Mouse (Mus musculus): ENCODE results near the gene Mpp5. TPM values are rescaled to one million over a fixed set of nuclear protein-coding genes. Genes with fewer than 3 reads are reported as not detected.

The Mpp5 gene
- 10 to 100 TPM; 18.5 to 21.0 TPM for total RNA-seq (2021)
- long read RNA-seq, experiment 1, full-length matches to known transcripts = 2 of 12 reads
- long read RNA-seq, experiment 1, partial matches to known transcripts = 2 of 12 reads
- long read RNA-seq, experiment 1, other reads (novel, unspliced or antisense) = 8 of 12 reads
- long read RNA-seq, experiment 2, full-length matches to known transcripts = 4 of 10 reads
- long read RNA-seq, experiment 2, partial matches to known transcripts = 0 of 10 reads
- long read RNA-seq, experiment 2, other reads (novel, unspliced or antisense) = 6 of 10 reads

DNA sequence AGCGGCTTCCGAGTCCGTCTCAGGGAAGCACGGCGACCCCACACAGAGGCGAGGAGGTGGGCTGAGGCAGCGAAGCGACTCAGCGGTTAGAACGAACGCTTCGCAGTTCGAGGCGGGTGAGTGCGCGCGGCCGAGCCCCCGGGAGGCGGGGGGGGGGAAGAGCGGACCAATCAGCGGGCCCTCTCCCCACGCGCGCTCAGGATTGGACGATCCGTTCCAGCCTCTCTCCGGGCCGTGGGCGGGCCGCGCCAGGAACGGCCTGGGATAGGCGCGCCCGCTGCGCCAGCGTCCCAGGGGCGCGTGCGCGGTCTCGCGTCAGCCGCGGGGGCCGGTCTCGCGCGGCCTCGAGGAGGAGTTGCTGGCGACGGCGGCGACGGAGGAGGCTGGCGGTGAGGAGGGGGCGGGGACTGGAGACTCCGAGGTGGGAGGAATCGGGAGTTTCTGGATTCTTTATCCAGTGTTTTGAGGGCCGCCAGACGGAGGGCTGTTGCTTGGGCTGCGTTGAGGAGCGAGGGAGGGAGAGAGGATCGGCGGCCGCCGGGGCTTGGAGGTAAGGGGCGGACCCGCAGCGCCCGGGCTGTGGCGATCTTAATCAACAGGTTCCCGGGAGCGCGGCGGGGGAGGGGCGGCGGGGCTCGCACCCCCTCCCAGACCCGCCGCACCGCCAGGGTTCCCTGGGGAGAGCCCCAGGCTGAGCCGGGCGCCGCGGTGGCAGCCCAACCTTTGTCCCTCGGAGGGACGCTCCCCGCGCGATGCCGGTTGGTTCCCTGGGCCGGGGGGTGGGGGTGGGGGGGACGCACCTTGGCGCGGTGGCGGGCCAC lies at the start of gene Mpp5:
Gene Mpp5 (plus strand): TSS at position 351 of the 821 bp plus-strand sequence.
- DNase-seq (ENCODE audit: low spot score in 2 of 2) = peak; percentile 92 to 97

- DNase-seq (ENCODE audit: low spot score in 2 of 2) = no peak
Observed at GRCm38 (mm10) chr12:78717783-78718182, 30.9 kb upstream of the Mpp5 start.

DNA sequence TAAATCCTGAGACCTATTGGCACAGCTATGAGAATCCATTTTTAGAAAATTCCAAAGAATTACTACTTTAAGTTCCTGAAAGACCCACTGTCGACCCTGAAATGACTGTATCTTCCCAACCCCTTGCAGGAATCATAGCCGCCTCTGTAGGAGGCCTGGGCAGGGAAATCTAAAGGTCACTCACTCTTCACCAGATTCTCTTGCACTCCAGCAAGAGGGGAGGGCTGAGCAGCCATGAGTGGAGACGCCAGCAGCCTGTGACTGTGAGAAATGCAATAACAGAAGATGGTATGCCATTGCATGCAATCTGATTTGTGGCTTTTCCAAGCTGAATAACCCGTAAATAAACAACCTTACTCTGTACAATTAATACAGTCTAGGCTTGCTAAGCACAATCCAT lies 21.0 kb upstream of the Mpp5 start:
- DNase-seq (ENCODE audit: low spot score in 2 of 2) = no peak

DNA sequence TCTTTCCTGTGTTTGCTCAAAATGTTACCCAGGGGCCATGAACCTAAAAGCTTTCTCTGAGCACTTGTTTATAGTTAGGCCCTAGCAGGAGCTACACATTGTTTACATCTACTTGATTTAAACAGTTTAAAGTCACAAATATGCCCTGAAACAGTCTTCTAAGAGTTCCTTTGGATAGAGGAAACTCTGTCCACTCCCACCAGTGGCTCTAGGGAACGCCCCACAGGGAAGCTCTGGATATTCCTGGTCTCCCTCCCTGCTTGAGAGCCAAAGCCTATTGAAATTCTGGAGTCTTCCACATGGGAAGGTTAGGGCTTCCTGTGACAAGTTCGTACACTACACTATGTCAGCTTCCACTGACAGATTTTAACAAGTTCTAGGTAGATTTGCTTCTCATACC lies 9.1 kb upstream of the Mpp5 start:
- DNase-seq (ENCODE audit: low spot score in 2 of 2) = no peak

GRCm38 (mm10) chr12:78740289-78740688 lies 8.4 kb upstream of the Mpp5 start:
- no peak for DNase-seq (ENCODE audit: low spot score in 2 of 2)

DNA sequence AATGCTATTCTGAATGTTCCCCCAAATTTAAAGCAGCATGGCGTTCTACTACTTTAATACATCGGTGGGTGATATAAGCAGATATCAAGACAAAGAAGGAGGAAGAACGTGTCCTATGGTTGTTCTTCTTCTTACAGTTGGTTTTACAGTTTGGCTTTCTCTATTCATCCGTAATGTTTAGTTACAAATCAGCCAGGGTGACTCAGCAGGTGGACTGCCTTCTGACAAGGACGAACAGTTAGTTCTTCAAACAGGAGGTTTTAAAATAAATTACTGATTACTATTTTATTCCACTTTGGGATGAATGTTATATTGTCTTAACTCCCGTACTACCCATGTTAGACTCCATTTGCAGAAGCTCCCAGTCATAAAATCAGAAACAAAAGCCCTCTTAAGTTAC lies 2.5 kb upstream of the Mpp5 start:
- DNase-seq (ENCODE audit: low spot score in 2 of 2) = no peak

- DNase-seq (ENCODE audit: low spot score in 2 of 2) = no peak
Observed at GRCm38 (mm10) chr12:78747406-78747805, 1.3 kb upstream of the Mpp5 start.

DNA sequence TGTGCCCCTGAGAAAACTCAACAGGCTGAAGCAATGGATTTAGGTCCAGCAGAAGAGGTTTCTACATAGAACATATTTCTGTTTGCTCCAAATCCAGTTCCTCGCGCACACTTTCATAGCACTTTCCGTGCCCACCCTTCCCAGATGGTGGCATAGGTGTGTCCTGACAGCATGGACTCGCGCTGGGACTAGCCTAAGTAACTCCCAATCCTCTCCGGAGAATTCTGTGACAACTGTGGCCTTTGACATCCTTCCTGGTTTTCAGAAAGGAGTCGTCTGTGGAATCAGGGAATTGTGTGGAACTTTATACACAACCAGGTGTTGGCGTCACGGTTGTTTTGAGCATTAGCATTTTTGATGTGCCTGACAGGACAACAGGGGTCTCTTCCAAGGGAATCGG lies 594 bp upstream of the Mpp5 start:
- DNase-seq (ENCODE audit: low spot score in 2 of 2) = no peak

DNA sequence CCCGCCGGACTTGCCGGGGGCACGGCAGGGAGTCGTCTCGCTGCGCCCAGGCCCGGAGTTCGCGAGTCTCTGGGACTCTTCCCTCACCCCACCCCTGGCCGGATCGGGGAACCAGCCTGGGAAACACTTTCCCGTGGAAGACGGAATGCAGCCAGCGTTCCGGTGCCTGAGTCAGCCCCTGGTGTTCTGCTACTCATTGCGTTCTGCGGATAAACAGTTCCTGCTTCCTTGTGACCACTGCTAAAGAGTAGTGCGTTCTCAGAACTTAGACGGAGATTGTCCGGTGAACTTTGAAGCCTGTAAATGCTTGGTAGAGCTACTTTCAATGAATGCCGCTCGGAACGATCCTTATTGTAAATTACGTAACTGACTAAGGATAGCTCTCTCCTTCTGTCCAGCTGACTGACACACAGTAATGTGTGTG lies 683 bp downstream of the Mpp5 start:
- DNase-seq (ENCODE audit: low spot score in 2 of 2) = peak; percentile 29 to 49

DNA sequence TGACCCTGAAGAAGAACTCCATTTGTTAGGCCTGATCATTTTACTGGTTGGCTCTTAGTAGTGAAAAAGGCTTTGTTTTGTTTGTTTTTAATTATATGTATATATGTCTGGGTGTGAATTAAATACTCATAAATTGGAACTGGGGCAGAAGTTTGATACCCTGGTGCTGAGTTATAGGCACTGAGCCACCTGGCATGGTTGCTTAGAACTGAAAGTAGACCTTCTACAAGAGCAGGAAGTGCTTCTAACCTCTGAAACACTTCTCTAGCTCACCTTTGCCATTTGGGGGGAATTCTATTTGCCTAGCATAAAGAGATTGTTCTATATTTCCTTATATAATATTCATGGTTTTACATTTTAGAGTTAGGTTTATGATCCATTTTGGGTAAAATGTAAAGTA lies 13.3 kb downstream of the Mpp5 start:
- DNase-seq (ENCODE audit: low spot score in 2 of 2) = no peak

- DNase-seq (ENCODE audit: low spot score in 2 of 2) = no peak
Observed at GRCm38 (mm10) chr12:78769031-78769713, 20.5 kb downstream of the Mpp5 start.

DNA sequence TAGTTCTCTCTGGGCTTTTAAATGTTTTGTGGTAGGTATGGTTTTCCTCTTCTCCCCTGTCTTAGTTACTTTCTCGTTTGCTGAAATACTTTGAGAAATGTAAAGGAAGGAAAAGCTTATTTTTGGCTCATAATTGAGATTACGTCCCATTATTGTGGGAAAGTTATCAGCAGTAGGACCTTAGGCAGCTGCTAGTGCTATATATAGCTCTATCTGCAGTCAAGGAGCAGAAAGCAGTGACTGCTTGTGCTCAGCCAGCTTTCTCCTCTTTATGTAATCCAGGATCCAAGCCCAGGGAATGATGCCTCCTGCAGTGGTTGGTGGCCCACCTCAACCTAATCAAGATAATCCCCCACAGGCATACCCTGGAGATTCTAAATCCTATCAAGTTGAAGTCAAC lies 24.5 kb downstream of the Mpp5 start:
- DNase-seq (ENCODE audit: low spot score in 2 of 2) = no peak

GRCm38 (mm10) chr12:78777916-78778315 lies 29.2 kb downstream of the Mpp5 start:
- DNase-seq (ENCODE audit: low spot score in 2 of 2) = no peak

- DNase-seq (ENCODE audit: low spot score in 2 of 2) = no peak
Observed at GRCm38 (mm10) chr12:78778423-78779067, 29.8 kb downstream of the Mpp5 start.

GRCm38 (mm10) chr12:78788266-78788873 lies 39.7 kb downstream of the Mpp5 start:
- peak in 1 of 2 experiments; percentile 36 for DNase-seq (ENCODE audit: low spot score in 2 of 2)

- DNase-seq (ENCODE audit: low spot score in 2 of 2) = no peak
Observed at GRCm38 (mm10) chr12:78790791-78791190, 42.1 kb downstream of the Mpp5 start.

- DNase-seq (ENCODE audit: low spot score in 2 of 2) = no peak
Observed at GRCm38 (mm10) chr12:78794236-78794635, 45.5 kb downstream of the Mpp5 start.

DNA sequence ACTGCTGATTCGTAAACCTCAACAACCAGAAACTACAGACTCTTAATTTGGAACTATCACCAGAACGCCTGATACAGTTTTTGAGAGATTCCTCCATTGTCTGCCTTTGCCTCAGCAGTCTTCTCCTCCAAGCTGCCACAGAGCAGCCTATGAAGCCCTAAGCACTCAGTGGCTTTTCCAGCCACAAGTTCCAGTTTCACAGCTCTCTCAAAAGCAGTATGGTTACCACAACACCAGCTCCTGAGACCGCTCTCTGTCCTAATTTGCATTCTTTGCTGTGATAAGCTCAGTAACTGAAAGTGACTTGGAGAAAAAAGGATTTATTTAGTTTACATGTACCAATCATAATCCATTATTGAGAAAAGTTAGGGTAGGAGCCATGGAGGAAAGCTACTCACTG lies 51.3 kb downstream of the Mpp5 start:
- DNase-seq (ENCODE audit: low spot score in 2 of 2) = no peak

DNA sequence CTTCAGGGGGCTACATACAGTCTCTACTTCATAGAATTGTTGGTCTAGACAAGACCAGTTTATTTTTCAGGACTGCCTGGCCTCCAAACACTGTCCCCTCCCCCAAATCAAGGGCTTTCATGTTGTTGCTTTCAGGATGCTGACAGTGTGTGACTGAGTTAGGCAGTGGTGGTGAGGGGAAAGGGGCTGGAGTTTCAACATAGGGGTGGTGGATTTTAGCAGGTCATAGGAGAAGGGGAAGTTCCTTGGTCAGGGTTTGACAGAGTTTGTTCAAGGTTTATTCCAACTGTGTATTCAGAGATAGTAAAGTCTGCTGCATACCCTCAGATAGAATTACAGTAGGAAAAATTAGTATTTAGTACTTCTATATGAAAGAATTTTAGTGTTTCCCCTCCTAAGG lies 53.1 kb downstream of the Mpp5 start:
- no peak for DNase-seq (ENCODE audit: low spot score in 2 of 2)

DNA sequence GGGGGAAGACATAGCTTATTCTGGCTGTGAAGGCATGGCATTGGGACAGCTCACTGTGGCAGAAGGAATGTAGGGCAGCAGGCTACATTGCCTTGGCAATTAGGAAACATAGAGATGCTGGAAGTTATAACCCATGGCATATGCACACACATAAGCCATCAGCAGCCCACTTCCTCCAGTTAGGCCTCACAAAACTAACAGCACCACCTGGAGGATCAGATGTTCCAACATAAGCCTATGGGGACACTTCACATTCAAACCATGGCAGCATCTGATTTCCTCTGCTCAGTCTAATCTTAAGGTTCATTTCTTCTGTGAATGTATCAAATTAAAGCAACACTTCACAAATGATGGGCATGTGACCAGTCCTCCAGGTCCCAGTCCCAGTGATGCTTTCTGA lies 65.7 kb downstream of the Mpp5 start:
- peak in 1 of 2 experiments; percentile 34 for DNase-seq (ENCODE audit: low spot score in 2 of 2)

DNA sequence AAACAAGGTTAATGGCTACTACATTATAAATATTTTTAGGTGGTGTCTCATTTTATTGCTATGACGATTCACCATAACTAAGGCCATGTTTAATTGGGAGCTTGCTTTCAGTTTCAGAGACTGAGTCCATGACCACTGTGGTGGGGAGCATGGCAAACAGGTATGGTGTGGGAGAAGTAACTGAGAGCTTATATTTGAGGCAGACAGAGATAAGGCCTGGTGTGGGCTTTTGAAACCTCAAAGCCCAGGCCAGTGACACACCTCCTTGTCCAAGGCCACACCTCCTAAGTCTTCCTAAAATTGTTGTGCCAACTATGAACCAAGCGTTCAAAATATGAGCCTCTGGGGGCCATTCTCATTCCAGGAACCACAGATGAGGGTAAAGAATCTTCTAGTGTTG lies 85.8 kb downstream of the Mpp5 start:
- DNase-seq (ENCODE audit: low spot score in 2 of 2) = no peak

Data from layer of hippocampus, postnatal 14 days (tissue).